8 mouse cellular contexts compared by ENCODE assay signal in genomic region chr8:106210821-106211345, GRCm38 (mm10). TPM values are rescaled to one million over a fixed set of nuclear protein-coding genes. Genes with fewer than 3 reads are reported as not detected.
DNase-seq lines count a peak whose midpoint lies in the region; ATAC-seq and TF ChIP-seq lines count a peak whose summit lies in the region.

Gene Slc7a6os (minus strand): TSS chr8:106210935.
Gene Prmt7 (plus strand): TSS chr8:106210936.

- no peaks in the 10 kb centered on the region for H3K27me3 ChIP-seq in G1E (ENCODE audit: insufficient read depth, low read length)
- no peaks in the 10 kb centered on the region for H3K27me3 ChIP-seq in forebrain, postnatal 0 days (ENCODE audit: insufficient read depth, low read length)
- no peaks in the 10 kb centered on the region for H3K27me3 ChIP-seq in lung, embryonic 16.5 days (ENCODE audit: control insufficient read depth, insufficient read depth, low read depth, low read length)

- H3K4me3 ChIP-seq in G1E (ENCODE audit: low read depth, low read length), result peak within 1 kb of the TSS; percentile 86
- peak within 1 kb of the TSS; percentile 57 for H3K4me3 ChIP-seq in forebrain, postnatal 0 days (ENCODE audit: low read depth, low read length)
- H3K4me3 ChIP-seq in lung, embryonic 16.5 days (ENCODE audit: low read length), result peak within 1 kb of the TSS; percentile 92

- no peak for TF ChIP-seq CTCF in G1E (IDR thresholded peaks at IDR 0.05; ENCODE audit: low read depth, low read length)
- TF ChIP-seq CTCF in forebrain, postnatal 0 days (IDR thresholded peaks at IDR 0.05; ENCODE audit: low read depth), result peak; percentile 24

- peaks cover 59% of the 10 kb centered on the region for H3K36me3 ChIP-seq in G1E (replicated peaks)
- H3K36me3 ChIP-seq in forebrain, postnatal 0 days (ENCODE audit: insufficient read depth), result peaks cover 19% of the 10 kb centered on the region
- H3K36me3 ChIP-seq in lung, embryonic 16.5 days (ENCODE audit: control insufficient read depth, insufficient read depth, low read length), result peaks cover 7% of the 10 kb centered on the region; the same call in 1 of the 2 replicates

- H3K27ac ChIP-seq in forebrain, postnatal 0 days (ENCODE audit: low read depth, low read length), result peak within 1 kb of the TSS; percentile 89
- H3K27ac ChIP-seq in lung, embryonic 16.5 days (ENCODE audit: low read length), result peak within 1 kb of the TSS; percentile 93

- peak; percentile 73 for ATAC-seq in G1E (ENCODE audit: extremely low read depth, insufficient number of reproducible peaks, low FRiP score, poor library complexity, severe bottlenecking)
- peak; percentile 99 for ATAC-seq in forebrain, postnatal 0 days
- ATAC-seq in lung, embryonic 16.5 days (ENCODE audit: low read depth), result peak; percentile 100

- under 1% methylated on average over 52 of the region's 52 CpGs for WGBS in forebrain, postnatal 0 days
- under 1% methylated on average over 52 of the region's 52 CpGs for WGBS in lung, embryonic 16.5 days

- H3K9ac ChIP-seq in forebrain, postnatal 0 days, result peak within 1 kb of the TSS; percentile 63
- peak within 1 kb of the TSS; percentile 93 for H3K9ac ChIP-seq in lung, embryonic 16.5 days (ENCODE audit: low read length)

- H3K9me3 ChIP-seq in G1E (replicated peaks), result no peaks in the 10 kb centered on the region
- H3K9me3 ChIP-seq in forebrain, postnatal 0 days (ENCODE audit: low read length), result no peaks in the 10 kb centered on the region
- H3K9me3 ChIP-seq in lung, embryonic 16.5 days (ENCODE audit: control insufficient read depth, low read length), result no peaks in the 10 kb centered on the region

- peaks cover 30% of the 10 kb centered on the region for H3K4me1 ChIP-seq in G1E (ENCODE audit: insufficient read depth, low read depth, low read length)
- peaks cover 9% of the 10 kb centered on the region; the same call in 1 of the 2 replicates for H3K4me1 ChIP-seq in forebrain, postnatal 0 days (ENCODE audit: insufficient read depth)
- H3K4me1 ChIP-seq in lung, embryonic 16.5 days (replicated peaks; ENCODE audit: control insufficient read depth, insufficient read depth, low read length), result peaks cover 10% of the 10 kb centered on the region

- peak; percentile 91 for DNase-seq in G1E (ENCODE audit: low spot score)
- DNase-seq in cerebellum, adult 18-20 months, result peak; percentile 96 to 98
- peak; percentile 96 for DNase-seq in forebrain, postnatal 0 days
- peak; percentile 97 for DNase-seq in heart, postnatal 4 days
- DNase-seq in layer of hippocampus, adult 9-10 months (ENCODE audit: low spot score), result peak; percentile 77
- peak; percentile 91 for DNase-seq in ovary, postnatal 10 days (ENCODE audit: low spot score)
- peak; percentile 90 to 91 for DNase-seq in thymus, postnatal 10 days (ENCODE audit: low spot score in 2 of 2)

- peak within 1 kb of the TSS; percentile 60 for H3K4me2 ChIP-seq in forebrain, postnatal 0 days (ENCODE audit: low read depth)
- peak within 1 kb of the TSS; percentile 76 for H3K4me2 ChIP-seq in lung, embryonic 16.5 days (ENCODE audit: low read depth, low read length)

RNA-seq across cellular contexts. Expression of gene Slc7a6os, which starts in this region (rescaled TPM):
- 32.7 and 36.3 TPM in 2 replicates for total RNA-seq in G1E (2014; fragmentation: Nextera tagmentation)
- 41.0 and 45.6 TPM in 2 replicates for total RNA-seq in G1E (2017)
- polyA plus RNA-seq in G1E (2012), result 24.1 and 25.6 TPM in 2 replicates
- 59.3 and 73.1 TPM in 2 replicates for total RNA-seq in forebrain, postnatal 0 days (2014; rRNA removed)
- 32.4 and 36.3 TPM in 2 replicates for polyA plus RNA-seq in forebrain, postnatal 0 days (2015; fragmentation: Nextera tagmentation; extraction: Ambion mirVana)
- total RNA-seq in heart, postnatal 4 days (2021), result 10 to 100 TPM; 17.0 to 17.1 TPM
- polyA plus RNA-seq in lung, embryonic 16.5 days (2015; fragmentation: Nextera tagmentation; extraction: Ambion mirVana), result 28.3 and 31.0 TPM in 2 replicates

RNA-seq across cellular contexts. Expression of gene Prmt7, which starts in this region (rescaled TPM):
- total RNA-seq in G1E (2014; fragmentation: Nextera tagmentation) (16.1 and 20.0 TPM in 2 replicates), G1E (2017) (22.8 and 27.4 TPM in 2 replicates)
- 20.5 and 43.9 TPM in 2 replicates for polyA plus RNA-seq in G1E (2012)
- total RNA-seq in forebrain, postnatal 0 days (2014; rRNA removed), result 65.5 and 72.5 TPM in 2 replicates
- polyA plus RNA-seq in forebrain, postnatal 0 days (2015; fragmentation: Nextera tagmentation; extraction: Ambion mirVana), result 47.0 and 49.6 TPM in 2 replicates
- total RNA-seq in heart, postnatal 4 days (2021), result 10 to 100 TPM; 24.1 to 25.5 TPM
- polyA plus RNA-seq in lung, embryonic 16.5 days (2015; fragmentation: Nextera tagmentation; extraction: Ambion mirVana), result 40.5 and 42.0 TPM in 2 replicates

Comparison
In these comparisons a context has a peak if more than half of its experiments do, and no peak if none do; other contexts are left out.
1. Peak in every context shown above with its lines: DNase-seq, ATAC-seq, H3K4me3 ChIP-seq and H3K27ac ChIP-seq.